Mouse (Mus musculus) cortical plate, adult 2 months (tissue): ENCODE measurements around the gene Mycl.

Experiments used
- CTCF ChIP-seq: fragments of 200-500 bp; IDR thresholded peaks from 2 replicates; pipeline ENCODE4 v1.5.1; 2011; ENCODE audit warnings: mild to moderate bottlenecking, control low read depth, low read length; ENCODE audit not compliant: insufficient read depth; ENCODE audit errors: extremely low read depth
- POLR2A ChIP-seq: fragments of 200-500 bp; IDR thresholded peaks from 2 replicates; pipeline ENCODE4 v1.6.1; 2011; ENCODE audit warnings: mild to moderate bottlenecking, low read length, control low read depth; ENCODE audit not compliant: insufficient read depth; ENCODE audit errors: extremely low read depth

DNA sequence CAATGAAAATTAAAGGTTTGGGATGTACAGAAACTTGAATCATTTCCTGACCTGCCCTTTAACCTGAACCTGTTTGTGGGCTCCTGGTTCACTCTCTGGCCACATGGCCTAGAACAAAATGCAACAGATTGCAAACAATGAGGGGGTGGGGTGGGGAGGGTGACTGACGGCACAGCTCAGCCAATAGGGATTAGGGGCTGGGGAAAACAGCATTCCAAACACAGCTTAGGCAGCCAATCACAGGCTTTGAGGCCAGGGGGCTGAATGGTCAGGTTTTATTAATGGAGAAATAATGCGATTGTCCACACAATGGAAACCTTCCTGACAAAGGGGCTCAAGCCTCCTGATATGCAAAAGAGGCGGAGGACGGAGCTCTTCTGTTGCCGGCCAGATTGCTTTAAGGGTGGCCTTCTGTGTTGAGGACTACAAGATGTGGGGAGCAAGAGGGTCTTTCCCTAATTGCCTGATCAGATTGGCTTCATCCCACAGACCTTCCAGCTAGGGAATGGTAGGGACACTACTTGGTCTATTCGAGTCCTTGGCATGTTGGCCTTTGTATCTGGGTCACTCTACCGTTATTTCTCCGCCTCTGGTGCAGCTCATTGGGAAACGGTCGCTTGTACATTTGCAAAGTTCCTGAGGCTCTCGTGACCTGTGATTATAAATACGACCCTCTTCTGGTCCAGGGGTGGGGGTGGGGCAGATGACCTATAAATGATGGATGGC, 3.2 kb downstream of the Mycl start:
- TF ChIP-seq POLR2A, result no peak
- no peak for TF ChIP-seq CTCF
